Mouse (Mus musculus): ENCODE data around the gene Tmem87b. TPM values are rescaled to one million over a fixed set of nuclear protein-coding genes. Genes with fewer than 3 reads are reported as not detected.

Tmem87b gene
- polyA plus RNA-seq, 1 experiment from 2014 or later, result 17.5 TPM

GRCm38 (mm10) chr2:128783660-128784345 lies 34.1 kb upstream of the Tmem87b start:
- DNase-seq (no peak), ATAC-seq (no peak)
- H3K27me3 ChIP-seq (ENCODE audit: insufficient read depth, low read length), result no peaks in the 10 kb centered on the region
- no peak overlapping the region for H3K4me3 ChIP-seq (ENCODE audit: low read depth, low read length)
- no peak overlapping the region for H3K27ac ChIP-seq (ENCODE audit: low read depth)
- H3K9me3 ChIP-seq (ENCODE audit: low read length), result no peaks in the 10 kb centered on the region
- no peaks in the 10 kb centered on the region for H3K4me1 ChIP-seq (ENCODE audit: insufficient read depth)
- H3K4me2 ChIP-seq (ENCODE audit: low read depth, low read length), result no peak overlapping the region
- TF ChIP-seq CTCF (IDR thresholded peaks at IDR 0.05; ENCODE audit: low read depth) (no peak), EP300 (IDR thresholded peaks at IDR 0.05; ENCODE audit: low read depth) (no peak)
- 78% methylated on average over 10 of the region's 10 CpGs for WGBS (ENCODE audit: insufficient replicate concordance)
- no peak overlapping the region for H3K9ac ChIP-seq (replicated peaks)
- peaks cover 13% of the 10 kb centered on the region for H3K36me3 ChIP-seq (replicated peaks; ENCODE audit: insufficient read depth, low read length)

GRCm38 (mm10) chr2:128784814-128785213 lies 33.1 kb upstream of the Tmem87b start:
- TF ChIP-seq EP300 (IDR thresholded peaks at IDR 0.05; ENCODE audit: low read depth) (no peak), CTCF (IDR thresholded peaks at IDR 0.05; ENCODE audit: low read depth) (no peak)
- Histone ChIP-seq H3K9ac (replicated peaks) (no peak overlapping the region), H3K36me3 (replicated peaks; ENCODE audit: insufficient read depth, low read length) (peaks cover 8% of the 10 kb centered on the region), H3K4me2 (ENCODE audit: low read depth, low read length) (no peak overlapping the region), H3K9me3 (ENCODE audit: low read length) (no peaks in the 10 kb centered on the region), H3K27me3 (ENCODE audit: insufficient read depth, low read length) (no peaks in the 10 kb centered on the region), H3K4me1 (ENCODE audit: insufficient read depth) (no peaks in the 10 kb centered on the region), H3K4me3 (ENCODE audit: low read depth, low read length) (no peak overlapping the region), H3K27ac (ENCODE audit: low read depth) (no peak overlapping the region)
- WGBS (ENCODE audit: insufficient replicate concordance), result 72% methylated on average over 7 of the region's 7 CpGs
- ATAC-seq (no peak), DNase-seq (no peak)

- no peak for ATAC-seq
- Histone ChIP-seq H3K36me3 (replicated peaks; ENCODE audit: insufficient read depth, low read length) (peaks cover 8% of the 10 kb centered on the region), H3K27ac (ENCODE audit: low read depth) (no peak overlapping the region), H3K4me3 (ENCODE audit: low read depth, low read length) (no peak overlapping the region), H3K9ac (replicated peaks) (no peak overlapping the region), H3K9me3 (ENCODE audit: low read length) (no peaks in the 10 kb centered on the region), H3K27me3 (ENCODE audit: insufficient read depth, low read length) (no peaks in the 10 kb centered on the region), H3K4me1 (ENCODE audit: insufficient read depth) (no peaks in the 10 kb centered on the region), H3K4me2 (ENCODE audit: low read depth, low read length) (no peak overlapping the region)
- TF ChIP-seq EP300 (IDR thresholded peaks at IDR 0.05; ENCODE audit: low read depth) (no peak), CTCF (IDR thresholded peaks at IDR 0.05; ENCODE audit: low read depth) (no peak)
- no peak for DNase-seq
- 78% methylated on average over 5 of the region's 5 CpGs for WGBS (ENCODE audit: insufficient replicate concordance)
Observed at GRCm38 (mm10) chr2:128786341-128786740, 31.6 kb upstream of the Tmem87b start.

GRCm38 (mm10) chr2:128786795-128787194 lies 31.1 kb upstream of the Tmem87b start:
- Histone ChIP-seq H3K4me2 (ENCODE audit: low read depth, low read length) (no peak overlapping the region), H3K9ac (replicated peaks) (no peak overlapping the region), H3K36me3 (replicated peaks; ENCODE audit: insufficient read depth, low read length) (peaks cover 8% of the 10 kb centered on the region), H3K9me3 (ENCODE audit: low read length) (no peaks in the 10 kb centered on the region), H3K4me1 (ENCODE audit: insufficient read depth) (no peaks in the 10 kb centered on the region), H3K27me3 (ENCODE audit: insufficient read depth, low read length) (no peaks in the 10 kb centered on the region), H3K4me3 (ENCODE audit: low read depth, low read length) (no peak overlapping the region), H3K27ac (ENCODE audit: low read depth) (no peak overlapping the region)
- 47% methylated on average over 1 of the region's 1 CpGs for WGBS (ENCODE audit: insufficient replicate concordance)
- DNase-seq (no peak), ATAC-seq (no peak)
- TF ChIP-seq CTCF (IDR thresholded peaks at IDR 0.05; ENCODE audit: low read depth) (no peak), EP300 (IDR thresholded peaks at IDR 0.05; ENCODE audit: low read depth) (no peak)

GRCm38 (mm10) chr2:128787805-128788204 lies 30.1 kb upstream of the Tmem87b start:
- 63% methylated on average over 3 of the region's 3 CpGs for WGBS (ENCODE audit: insufficient replicate concordance)
- DNase-seq, result no peak
- Histone ChIP-seq H3K4me3 (ENCODE audit: low read depth, low read length) (no peak overlapping the region), H3K4me1 (ENCODE audit: insufficient read depth) (no peaks in the 10 kb centered on the region), H3K27me3 (ENCODE audit: insufficient read depth, low read length) (no peaks in the 10 kb centered on the region), H3K36me3 (replicated peaks; ENCODE audit: insufficient read depth, low read length) (peaks cover 10% of the 10 kb centered on the region), H3K4me2 (ENCODE audit: low read depth, low read length) (no peak overlapping the region), H3K9me3 (ENCODE audit: low read length) (no peaks in the 10 kb centered on the region), H3K27ac (ENCODE audit: low read depth) (no peak overlapping the region), H3K9ac (replicated peaks) (no peak overlapping the region)
- ATAC-seq, result no peak
- TF ChIP-seq EP300 (IDR thresholded peaks at IDR 0.05; ENCODE audit: low read depth) (no peak), CTCF (IDR thresholded peaks at IDR 0.05; ENCODE audit: low read depth) (no peak)

GRCm38 (mm10) chr2:128790875-128791614 lies 26.9 kb upstream of the Tmem87b start:
- TF ChIP-seq CTCF (IDR thresholded peaks at IDR 0.05; ENCODE audit: low read depth) (no peak), EP300 (IDR thresholded peaks at IDR 0.05; ENCODE audit: low read depth) (no peak)

More at GRCm38 (mm10) chr2:128790875-128791614, 26.9 kb upstream of the Tmem87b start:
- DNase-seq (no peak), ATAC-seq (no peak)
- Histone ChIP-seq H3K4me1 (ENCODE audit: insufficient read depth) (no peaks in the 10 kb centered on the region), H3K4me3 (ENCODE audit: low read depth, low read length) (no peak overlapping the region), H3K9ac (replicated peaks) (no peak overlapping the region), H3K4me2 (ENCODE audit: low read depth, low read length) (no peak overlapping the region), H3K27ac (ENCODE audit: low read depth) (no peak overlapping the region), H3K9me3 (ENCODE audit: low read length) (no peaks in the 10 kb centered on the region), H3K27me3 (ENCODE audit: insufficient read depth, low read length) (no peaks in the 10 kb centered on the region), H3K36me3 (replicated peaks; ENCODE audit: insufficient read depth, low read length) (peaks cover 9% of the 10 kb centered on the region)
- WGBS (ENCODE audit: insufficient replicate concordance), result 71% methylated on average over 11 of the region's 11 CpGs
